Mouse (Mus musculus) heart, adult 2 months (tissue): ENCODE results near the gene Ankdd1b.

Experiments used
- EP300 ChIP-seq: fragments of 200-500 bp; IDR thresholded peaks from 2 replicates; pipeline ENCODE4 v1.6.1; 2011; ENCODE audit warnings: low read depth, low read length, control low read depth; ENCODE audit not compliant: insufficient read depth
- POLR2A ChIP-seq: fragments of 200-500 bp; IDR thresholded peaks from 2 replicates; pipeline ENCODE4 v1.6.1; 2011; ENCODE audit warnings: mild to moderate bottlenecking, low read depth, low read length, control low read depth; ENCODE audit not compliant: insufficient read depth

GRCm38 (mm10) chr13:96452621-96453020, 18.4 kb downstream of the Ankdd1b start:
- TF ChIP-seq EP300 (no peak), POLR2A (no peak)
